Mouse (Mus musculus) myocyte (in vitro differentiated cells): ENCODE measurements around the gene Tmprss7.

Experiments
- MAX ChIP-seq: IDR thresholded peaks from one replicate; pipeline ENCODE4 v1.6.1; 2011; ENCODE audit warnings: low read depth, mild to moderate bottlenecking, control low read depth
- TCF12 ChIP-seq: IDR thresholded peaks from one replicate; pipeline ENCODE4 v1.6.1; 2011; ENCODE audit warnings: mild to moderate bottlenecking, control low read depth; ENCODE audit not compliant: poor library complexity, insufficient read depth, severe bottlenecking

DNA sequence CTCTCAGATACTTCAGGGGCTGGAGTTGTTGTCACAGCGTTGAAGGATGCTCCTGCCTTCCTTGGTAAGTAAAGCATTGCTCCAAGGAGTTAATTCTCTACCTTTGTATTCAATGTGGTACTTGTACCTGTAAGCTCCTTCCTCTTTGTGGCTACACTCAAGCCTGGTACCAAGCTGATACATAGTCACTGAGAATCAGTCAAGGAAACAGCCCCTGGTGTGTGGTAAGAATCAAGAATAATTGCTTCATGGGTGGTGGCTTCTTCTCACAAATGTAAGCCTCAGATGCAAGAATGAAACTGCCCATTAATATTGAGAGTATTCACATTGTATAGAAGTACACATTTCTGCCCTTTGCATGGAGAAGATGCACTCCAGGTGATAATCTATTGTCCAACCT lies 77.5 kb downstream of the Tmprss7 start:
- TF ChIP-seq TCF12 (no peak), MAX (no peak)
